Mouse (Mus musculus) liver, postnatal 0 days (tissue): ENCODE data around the gene Xdh. TPM values are rescaled to one million over a fixed set of nuclear protein-coding genes. Genes with fewer than 3 reads are reported as not detected.

Experiments used
- ATAC-seq: fragments of 200-750 bp; cut with Nextera tagmentation; 2 replicates; pipeline ENCODE4 v1.8.0; 2017; ENCODE audit warnings: mild to moderate bottlenecking, moderate library complexity
- DNase-seq: peaks from one replicate; pipeline ENCODE4 v3.0.0-alpha.2; 2016
- H3K27ac ChIP-seq: fragments of 300-500 bp; sonication (generic); 2 replicates; pipeline ENCODE4 v1.5.1; 2014; ENCODE audit warnings: antibody characterized with exemption, moderate library complexity, mild to moderate bottlenecking, low read depth
- H3K27me3 ChIP-seq: fragments of 300-500 bp; sonication (generic); 2 replicates; pipeline ENCODE4 v1.6.1; 2014; ENCODE audit warnings: low read length, control low read depth, mixed read lengths; ENCODE audit not compliant: insufficient read depth
- H3K36me3 ChIP-seq: fragments of 300-500 bp; sonication (generic); replicated peaks from 2 replicates; pipeline ENCODE4 v1.6.1; 2014; ENCODE audit warnings: mild to moderate bottlenecking, control low read depth, low read length, moderate library complexity, mixed read lengths; ENCODE audit not compliant: insufficient read depth
- H3K4me1 ChIP-seq: fragments of 300-500 bp; sonication (generic); 2 replicates; pipeline ENCODE4 v1.6.1; 2014; ENCODE audit warnings: antibody characterized with exemption, mild to moderate bottlenecking, control low read depth; ENCODE audit not compliant: insufficient read depth
- H3K4me2 ChIP-seq: fragments of 300-500 bp; sonication (generic); 2 replicates; pipeline ENCODE4 v1.6.1; 2014; ENCODE audit warnings: low read depth, mild to moderate bottlenecking, low read length, moderate library complexity, mixed read lengths
- H3K4me3 ChIP-seq: fragments of 300-500 bp; sonication (generic); 2 replicates; pipeline ENCODE4 v1.5.1; 2014; ENCODE audit warnings: low read depth, low read length
- H3K9ac ChIP-seq: fragments of 300-500 bp; sonication (generic); replicated peaks from 2 replicates; pipeline ENCODE4 v1.6.1; 2014; ENCODE audit warnings: mild to moderate bottlenecking, moderate library complexity
- H3K9me3 ChIP-seq: fragments of 300-500 bp; sonication (generic); 2 replicates; pipeline ENCODE4 v1.6.1; 2016; ENCODE audit warnings: mild to moderate bottlenecking, control low read depth, low read length, mixed read lengths
- CTCF ChIP-seq: sonication (generic); IDR thresholded peaks from 2 replicates; pipeline ENCODE4 v1.5.1; 2016; ENCODE audit warnings: antibody characterized with exemption, low read depth
- EP300 ChIP-seq: IDR thresholded peaks from 2 replicates; pipeline ENCODE4 v1.6.1; 2016; ENCODE audit warnings: antibody characterized with exemption, low read depth, mild to moderate bottlenecking
- WGBS: fragments of 180-500 bp; shearing (Covaris S2); extraction: QIAGEN DNeasy Blood & Tissue Kit; methylation state at CpG from one replicate; pipeline ENCODE4 v1.1.7; 2014; ENCODE audit not compliant: insufficient replicate concordance; 5-methylcytosine and 5-hydroxymethylcytosine counted together
- polyA plus RNA-seq: library from polyadenylated mRNA; unstranded; fragments of >200 nt; fragmentation: Nextera tagmentation; extraction: Ambion mirVana; gene quantifications from 2 replicates; pipeline ENCODE4 v1.2.1, GENCODE M21; 2015

The Xdh gene
- polyA plus RNA-seq, 1 experiment from 2014 or later, result 7.0 TPM

GRCm38 (mm10) chr17:73982871-73983270, 32.9 kb upstream of the Xdh start:
- no peak for TF ChIP-seq CTCF
- TF ChIP-seq EP300, result no peak
- ATAC-seq, result no peak
- 65% methylated on average over 1 of the region's 1 CpGs for WGBS

GRCm38 (mm10) chr17:73976066-73976465, 26.1 kb upstream of the Xdh start:
- no peak overlapping the region for H3K27ac ChIP-seq
- no peak overlapping the region for H3K4me2 ChIP-seq
- ATAC-seq (no peak), DNase-seq (no peak)
- no peaks in the 10 kb centered on the region for H3K27me3 ChIP-seq
- H3K36me3 ChIP-seq, result no peaks in the 10 kb centered on the region
- no peaks in the 10 kb centered on the region for H3K9me3 ChIP-seq
- no peaks in the 10 kb centered on the region for H3K4me1 ChIP-seq
- no peak overlapping the region for H3K4me3 ChIP-seq
- TF ChIP-seq CTCF (no peak), EP300 (no peak)
- no peak overlapping the region for H3K9ac ChIP-seq

More at GRCm38 (mm10) chr17:73982871-73983270, 32.9 kb upstream of the Xdh start:
- no peak overlapping the region for H3K4me2 ChIP-seq
- H3K9ac ChIP-seq, result no peak overlapping the region
- no peaks in the 10 kb centered on the region for H3K27me3 ChIP-seq
- DNase-seq, result no peak
- no peak overlapping the region for H3K27ac ChIP-seq
- H3K4me1 ChIP-seq, result no peaks in the 10 kb centered on the region
- no peaks in the 10 kb centered on the region for H3K36me3 ChIP-seq
- no peak overlapping the region for H3K4me3 ChIP-seq
- no peaks in the 10 kb centered on the region for H3K9me3 ChIP-seq

GRCm38 (mm10) chr17:73972648-73973047, 22.7 kb upstream of the Xdh start:
- TF ChIP-seq CTCF, result no peak
- TF ChIP-seq EP300, result no peak
- DNase-seq (no peak), ATAC-seq (no peak)
- Histone ChIP-seq H3K36me3 (no peaks in the 10 kb centered on the region), H3K27me3 (no peaks in the 10 kb centered on the region), H3K27ac (no peak overlapping the region), H3K4me1 (no peaks in the 10 kb centered on the region), H3K4me3 (no peak overlapping the region), H3K4me2 (no peak overlapping the region), H3K9me3 (no peaks in the 10 kb centered on the region), H3K9ac (no peak overlapping the region)
- WGBS, result 81% methylated on average over 11 of the region's 11 CpGs

GRCm38 (mm10) chr17:73971291-73971690, 21.3 kb upstream of the Xdh start:
- Histone ChIP-seq H3K4me1 (no peaks in the 10 kb centered on the region), H3K9ac (no peak overlapping the region), H3K27me3 (no peaks in the 10 kb centered on the region), H3K36me3 (no peaks in the 10 kb centered on the region), H3K27ac (no peak overlapping the region), H3K4me3 (no peak overlapping the region), H3K9me3 (no peaks in the 10 kb centered on the region), H3K4me2 (no peak overlapping the region)
- WGBS, result 74% methylated on average over 4 of the region's 4 CpGs
- DNase-seq (no peak), ATAC-seq (no peak)
- TF ChIP-seq EP300, result no peak

- Histone ChIP-seq H3K36me3 (no peaks in the 10 kb centered on the region), H3K9ac (no peak overlapping the region)
- peak; percentile 61 for ATAC-seq
Measured at GRCm38 (mm10) chr17:73970361-73971027, 20.5 kb upstream of the Xdh start.

GRCm38 (mm10) chr17:73964856-73965255, 14.9 kb upstream of the Xdh start:
- TF ChIP-seq CTCF (no peak), EP300 (no peak)
- ATAC-seq (no peak), DNase-seq (no peak)
- Histone ChIP-seq H3K27me3 (no peaks in the 10 kb centered on the region), H3K9me3 (no peaks in the 10 kb centered on the region), H3K4me3 (no peak overlapping the region), H3K4me1 (no peaks in the 10 kb centered on the region), H3K27ac (no peak overlapping the region), H3K36me3 (no peaks in the 10 kb centered on the region), H3K4me2 (no peak overlapping the region), H3K9ac (no peak overlapping the region)
- WGBS, result 80% methylated on average over 9 of the region's 9 CpGs

More at GRCm38 (mm10) chr17:73970361-73971027, 20.5 kb upstream of the Xdh start:
- Histone ChIP-seq H3K4me3 (no peak overlapping the region), H3K27ac (0 out of 2 replicates have a peak overlapping the region, but pooled peaks have one; percentile 6), H3K9me3 (no peaks in the 10 kb centered on the region), H3K4me2 (no peak overlapping the region), H3K4me1 (no peaks in the 10 kb centered on the region), H3K27me3 (no peaks in the 10 kb centered on the region)
- WGBS, result 40% methylated on average over 3 of the region's 3 CpGs
- TF ChIP-seq CTCF (peak; percentile 17; the same call in 1 of the 2 replicates), EP300 (peak; percentile 53)
- peak; percentile 27 for DNase-seq

- no peak overlapping the region for H3K4me2 ChIP-seq
- H3K27me3 ChIP-seq, result no peaks in the 10 kb centered on the region
- H3K4me1 ChIP-seq, result no peaks in the 10 kb centered on the region
- no peaks in the 10 kb centered on the region for H3K9me3 ChIP-seq
- ATAC-seq, result peak; percentile 36; the same call in 1 of the 2 replicates
- peak; percentile 81 for TF ChIP-seq EP300
- no peak for TF ChIP-seq CTCF
- no peak for DNase-seq
- H3K36me3 ChIP-seq, result no peaks in the 10 kb centered on the region
- 60% methylated on average over 2 of the region's 2 CpGs for WGBS
- no peak overlapping the region for H3K9ac ChIP-seq
- H3K4me3 ChIP-seq, result no peak overlapping the region
- no peak overlapping the region; the same call in 1 of the 2 replicates for H3K27ac ChIP-seq
Measured at GRCm38 (mm10) chr17:73962628-73963043, 12.6 kb upstream of the Xdh start.
